Mouse (Mus musculus): ENCODE results near the gene Arhgef19.

GRCm38 (mm10) chr4:141287518-141288004, 48.3 kb downstream of the Arhgef19 start:
- TF ChIP-seq CTCF (IDR thresholded peaks at IDR 0.05; ENCODE audit: low read depth, low read length) (no peak), POLR2A (IDR thresholded peaks at IDR 0.05; ENCODE audit: extremely low read depth, insufficient read depth, low read length) (no peak)

Measured in liver, adult 2 months (tissue).